ENCODE assay signal across 11 mouse cellular contexts in the genomic region with DNA sequence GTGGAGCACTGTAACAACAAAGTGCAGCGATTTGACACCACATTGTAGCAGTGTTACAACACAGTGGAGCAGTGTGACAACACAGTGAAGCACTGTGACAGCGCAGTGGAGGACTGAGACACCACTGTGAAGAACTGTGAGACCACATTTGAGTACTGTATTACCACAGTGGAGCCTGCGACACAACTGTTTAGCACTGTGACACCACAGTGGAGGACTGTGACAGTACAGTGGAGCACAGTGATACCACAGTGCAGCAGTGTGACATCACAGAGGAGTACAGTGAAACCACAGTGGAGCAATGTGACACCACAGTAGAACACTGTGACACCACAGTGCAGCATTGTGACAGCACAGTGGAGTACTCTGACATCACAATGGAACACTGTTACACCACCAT.
DNase-seq lines count a peak whose midpoint lies in the region.
"Had no signal": no experiment of that assay in that cellular context is flagged by ENCODE, and none has a peak within 500 bp of the region (broad histone marks: within the 10 kb centered on the region; RNA-seq: fewer than 3 reads in every experiment).

No protein-coding gene starts in this region.

- intact Hi-C loops in gastrocnemius, postnatal 36 days (cut with DNase I), result no loop called here

- DNase-seq in gastrocnemius, postnatal 10 days, result peak; percentile 2
- DNase-seq in gastrocnemius, postnatal 36 days, result no peak
- peak; percentile 0 for DNase-seq in lung, postnatal 10 days
- DNase-seq in lung, postnatal 14 days, result no peak
- DNase-seq in urinary bladder, postnatal 10 days (ENCODE audit: low spot score), result peak; percentile 5
- no peak for DNase-seq in urinary bladder, adult 2 months (ENCODE audit: low spot score)
- DNase-seq: adrenal gland, adult 2 months; adrenal gland, postnatal 36 days; cerebellum, adult 8-10 months; retina, postnatal 1 day; right cerebral cortex, postnatal 14 days had no signal

Comparison
In these comparisons a context has a peak if more than half of its experiments do, and no peak if none do; other contexts are left out.
1. DNase-seq: peak in gastrocnemius, postnatal 10 days (single experiment), lung, postnatal 10 days (single experiment) and urinary bladder, postnatal 10 days (single experiment); none in gastrocnemius, postnatal 36 days (0 of 2), lung, postnatal 14 days (single experiment) and urinary bladder, adult 2 months (single experiment).